Mouse (Mus musculus) myocyte (in vitro differentiated cells): ENCODE results near the gene Gas7. TPM values are rescaled to one million over a fixed set of nuclear protein-coding genes. Genes with fewer than 3 reads are reported as not detected.

Experiments
- H3K27me3 ChIP-seq: one replicate; pipeline ENCODE4 v1.6.1; 2011; ENCODE audit not compliant: control insufficient read depth, insufficient read depth, insufficient read length
- H3K36me3 ChIP-seq: one replicate; pipeline ENCODE4 v1.6.1; 2011; ENCODE audit not compliant: control insufficient read depth, insufficient read depth
- H3K4me2 ChIP-seq: one replicate; pipeline ENCODE4 v1.6.1; 2011; ENCODE audit warnings: low read depth, control low read depth
- H3K4me3 ChIP-seq: one replicate; pipeline ENCODE4 v1.5.1; 2011; ENCODE audit warnings: mild to moderate bottlenecking, control low read depth, moderate library complexity
- H3K79me2 ChIP-seq: one replicate; pipeline ENCODE4 v1.6.1; 2011; ENCODE audit not compliant: control insufficient read depth, insufficient read depth
- H3ac ChIP-seq: one replicate; pipeline ENCODE4 v1.6.1; 2011; ENCODE audit not compliant: control insufficient read depth, insufficient read length
- CEBPB ChIP-seq: IDR thresholded peaks from 2 replicates; pipeline ENCODE4 v1.6.1; 2011; ENCODE audit warnings: mild to moderate bottlenecking, moderate library complexity; ENCODE audit not compliant: poor library complexity, insufficient read depth, severe bottlenecking
- E2F4 ChIP-seq: IDR thresholded peaks from one replicate; pipeline ENCODE4 v1.6.1; 2011; ENCODE audit warnings: mild to moderate bottlenecking, control low read depth, moderate library complexity; ENCODE audit not compliant: insufficient read depth
- MAX ChIP-seq: IDR thresholded peaks from one replicate; pipeline ENCODE4 v1.6.1; 2011; ENCODE audit warnings: low read depth, mild to moderate bottlenecking, control low read depth
- MYOD1 ChIP-seq, 3 experiments: IDR thresholded peaks; one replicate each; pipeline ENCODE4 v1.6.1; 2011; ENCODE audit warnings: control low read depth in 2 of 3, low read depth in 2 of 3, mild to moderate bottlenecking in 2 of 3, moderate library complexity in 1 of 3; ENCODE audit not compliant: insufficient read length in 2 of 3, control insufficient read depth in 1 of 3
- MYOG ChIP-seq, 3 experiments: IDR thresholded peaks; one replicate each; pipeline ENCODE4 v1.6.1; 2011; ENCODE audit warnings: control low read depth in 2 of 3, low read depth in 2 of 3, mild to moderate bottlenecking in 2 of 3; ENCODE audit not compliant: insufficient read length in 2 of 3, control insufficient read depth in 1 of 3, insufficient read depth in 1 of 3
- POLR2A ChIP-seq: IDR thresholded peaks from one replicate; pipeline ENCODE4 v1.6.1; 2011; ENCODE audit warnings: low read depth, mild to moderate bottlenecking, control low read depth, moderate library complexity; ENCODE audit not compliant: insufficient read length
- POLR2AphosphoS2 ChIP-seq: IDR thresholded peaks from one replicate; pipeline ENCODE4 v1.6.1; 2011; ENCODE audit warnings: low read depth, control low read depth; ENCODE audit not compliant: insufficient read length
- REST ChIP-seq: IDR thresholded peaks from one replicate; pipeline ENCODE4 v1.6.1; 2011; ENCODE audit warnings: mild to moderate bottlenecking, control low read depth, moderate library complexity; ENCODE audit not compliant: insufficient read depth, insufficient read length
- SRF ChIP-seq: IDR thresholded peaks from one replicate; pipeline ENCODE4 v1.6.1; 2011; ENCODE audit warnings: low read depth; ENCODE audit not compliant: control insufficient read depth, insufficient read length
- TCF12 ChIP-seq: IDR thresholded peaks from one replicate; pipeline ENCODE4 v1.6.1; 2011; ENCODE audit warnings: mild to moderate bottlenecking, control low read depth; ENCODE audit not compliant: poor library complexity, insufficient read depth, severe bottlenecking
- TCF3 ChIP-seq: IDR thresholded peaks from one replicate; pipeline ENCODE4 v1.6.1; 2011; ENCODE audit warnings: low read depth, control low read depth; ENCODE audit not compliant: insufficient read length
- USF1 ChIP-seq: IDR thresholded peaks from one replicate; pipeline ENCODE4 v1.6.1; 2011; ENCODE audit warnings: low read depth, mild to moderate bottlenecking, control low read depth, moderate library complexity
- polyA plus RNA-seq: library from polyadenylated mRNA; unstranded; fragments of >200 nt; fragmentation: generic; extraction: Trizol; gene quantifications from one replicate; pipeline ENCODE4 v1.2.1, GENCODE M21; 2012; ENCODE audit warnings: missing spikeins

Gas7 gene
- polyA plus RNA-seq, 1 experiment: 0.02 TPM

DNA sequence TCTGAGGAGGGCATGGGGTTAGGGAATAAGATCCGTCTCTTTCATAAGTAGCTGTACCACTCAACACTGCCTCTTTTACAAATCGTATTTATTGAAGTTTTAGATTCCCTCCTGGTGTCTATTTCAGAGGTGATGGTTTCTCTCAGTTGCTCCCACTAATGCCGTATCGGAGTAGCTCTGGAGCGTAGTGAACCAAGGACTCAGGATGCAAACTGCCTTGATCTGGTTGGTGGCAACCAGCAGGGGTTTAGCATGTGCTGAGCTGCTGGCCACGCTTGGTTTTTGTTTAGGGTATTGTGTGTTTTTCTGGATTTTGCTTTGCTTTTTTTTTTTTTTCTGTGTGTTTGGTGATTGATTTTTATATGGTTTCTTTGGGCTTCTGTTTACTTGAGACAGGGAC, 141.6 kb downstream of the Gas7 start:
- no peak overlapping the region for H3ac ChIP-seq
- H3K36me3 ChIP-seq: no peaks in the 10 kb centered on the region
- TF ChIP-seq MAX (no peak), TCF3 (no peak), CEBPB (no peak), MYOG (IDR thresholded peaks at IDR 0.05; ENCODE audit: control insufficient read depth in 1 of 3, insufficient read depth in 1 of 3, insufficient read length in 2 of 3, low read depth in 2 of 3) (no peak), USF1 (no peak), POLR2AphosphoS2 (no peak), MYOD1 (IDR thresholded peaks at IDR 0.05; ENCODE audit: control insufficient read depth in 1 of 3, insufficient read length in 2 of 3, low read depth in 2 of 3) (no peak), POLR2A (no peak), SRF (no peak), REST (no peak), TCF12 (no peak), E2F4 (no peak)
- no peak overlapping the region for H3K4me2 ChIP-seq
- H3K27me3 ChIP-seq: no peaks in the 10 kb centered on the region
- H3K79me2 ChIP-seq: no peaks in the 10 kb centered on the region
- H3K4me3 ChIP-seq: no peak overlapping the region

DNA sequence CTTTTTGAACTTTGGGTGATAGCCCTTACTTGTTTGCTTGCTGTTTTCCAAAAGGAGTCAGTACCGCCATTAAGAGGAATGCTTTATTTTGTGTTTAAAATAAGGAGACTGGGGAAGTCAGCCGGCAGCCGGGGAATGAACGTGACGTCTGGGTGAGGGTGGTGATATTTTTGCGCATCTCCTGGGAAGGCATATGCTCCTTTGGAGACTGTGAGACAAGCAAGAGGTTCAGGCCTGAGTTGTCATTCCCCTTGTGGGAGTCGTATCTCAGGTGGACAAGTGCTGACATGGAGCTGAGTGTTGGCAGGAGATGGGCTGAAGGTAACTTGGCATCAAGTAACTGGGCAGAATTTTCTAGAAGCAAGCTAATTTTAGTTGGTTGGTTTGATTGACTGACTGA, 142.2 kb downstream of the Gas7 start:
- TF ChIP-seq USF1: no peak
- TF ChIP-seq MYOG (IDR thresholded peaks at IDR 0.05; ENCODE audit: control insufficient read depth in 1 of 3, insufficient read depth in 1 of 3, insufficient read length in 2 of 3, low read depth in 2 of 3): no peak
- no peak for TF ChIP-seq CEBPB
- no peak for TF ChIP-seq TCF12
- no peak for TF ChIP-seq TCF3
- no peak for TF ChIP-seq POLR2AphosphoS2
- TF ChIP-seq E2F4: no peak
- TF ChIP-seq POLR2A: no peak
- no peak for TF ChIP-seq SRF
- no peak for TF ChIP-seq MAX
- TF ChIP-seq REST: no peak
- TF ChIP-seq MYOD1 (IDR thresholded peaks at IDR 0.05; ENCODE audit: control insufficient read depth in 1 of 3, insufficient read length in 2 of 3, low read depth in 2 of 3): no peak
- H3K27me3 ChIP-seq: no peaks in the 10 kb centered on the region
- H3K4me2 ChIP-seq: no peak overlapping the region
- no peak overlapping the region for H3ac ChIP-seq
- H3K36me3 ChIP-seq: no peaks in the 10 kb centered on the region
- H3K4me3 ChIP-seq: no peak overlapping the region
- H3K79me2 ChIP-seq: no peaks in the 10 kb centered on the region

- TF ChIP-seq TCF3 (no peak), POLR2AphosphoS2 (no peak)
- no peaks in the 10 kb centered on the region for H3K27me3 ChIP-seq
- no peaks in the 10 kb centered on the region for H3K36me3 ChIP-seq
- no peak overlapping the region for H3K4me3 ChIP-seq
- H3K4me2 ChIP-seq: no peak overlapping the region
- H3K79me2 ChIP-seq: no peaks in the 10 kb centered on the region
- no peak overlapping the region for H3ac ChIP-seq
Observed at GRCm38 (mm10) chr11:67599141-67599540, 143.9 kb downstream of the Gas7 start.

- TF ChIP-seq MYOG (IDR thresholded peaks at IDR 0.05; ENCODE audit: control insufficient read depth in 1 of 3, insufficient read depth in 1 of 3, insufficient read length in 2 of 3, low read depth in 2 of 3) (no peak), POLR2A (no peak), MAX (no peak), POLR2AphosphoS2 (no peak), REST (no peak), CEBPB (no peak), USF1 (no peak), TCF12 (no peak), E2F4 (no peak), TCF3 (no peak), SRF (no peak), MYOD1 (IDR thresholded peaks at IDR 0.05; ENCODE audit: control insufficient read depth in 1 of 3, insufficient read length in 2 of 3, low read depth in 2 of 3) (no peak)
- no peaks in the 10 kb centered on the region for H3K27me3 ChIP-seq
- no peaks in the 10 kb centered on the region for H3K79me2 ChIP-seq
- H3K36me3 ChIP-seq: no peaks in the 10 kb centered on the region
- H3ac ChIP-seq: no peak overlapping the region
- H3K4me2 ChIP-seq: no peak overlapping the region
- no peak overlapping the region for H3K4me3 ChIP-seq
Observed at GRCm38 (mm10) chr11:67600710-67601430, 145.6 kb downstream of the Gas7 start.

DNA sequence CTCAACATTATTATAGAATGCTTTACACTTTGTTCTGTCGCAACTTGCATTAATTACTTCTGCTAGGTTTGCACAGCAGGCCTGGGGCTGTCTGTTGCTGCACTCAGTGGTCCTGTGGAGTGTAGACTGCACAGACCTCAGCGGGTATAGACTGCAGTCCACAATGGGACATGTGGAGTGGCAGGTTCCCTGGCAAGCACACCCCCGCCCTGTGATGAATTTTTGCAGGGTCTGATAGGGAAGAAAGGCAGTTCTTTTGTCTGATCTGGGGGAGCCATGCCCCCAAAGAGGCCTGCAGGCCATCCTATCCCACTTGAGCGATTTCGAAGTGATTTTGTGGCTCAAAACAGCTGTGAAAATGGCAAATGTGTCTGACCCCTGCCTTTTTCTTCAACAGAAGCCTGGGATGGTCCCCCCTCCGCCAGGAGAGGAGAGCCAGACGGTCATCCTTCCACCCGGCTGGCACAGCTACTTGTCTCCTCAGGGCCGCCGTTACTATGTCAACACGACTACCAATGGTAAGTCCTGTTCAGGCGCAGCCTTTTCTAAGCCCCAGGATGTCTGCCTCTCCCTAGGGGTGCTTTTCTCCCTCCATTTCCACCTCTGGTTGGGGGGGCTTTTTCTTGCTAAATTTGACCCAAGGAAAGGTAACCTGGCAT, 147.6 kb downstream of the Gas7 start:
- no peak overlapping the region for H3K4me3 ChIP-seq
- no peak overlapping the region for H3K4me2 ChIP-seq
- H3K36me3 ChIP-seq: no peaks in the 10 kb centered on the region
- H3K27me3 ChIP-seq: no peaks in the 10 kb centered on the region
- no peak for TF ChIP-seq MAX
- no peak for TF ChIP-seq REST
- TF ChIP-seq USF1: no peak
- TF ChIP-seq MYOD1 (IDR thresholded peaks at IDR 0.05; ENCODE audit: control insufficient read depth in 1 of 3, insufficient read length in 2 of 3, low read depth in 2 of 3): no peak
- no peak for TF ChIP-seq SRF
- no peak for TF ChIP-seq POLR2AphosphoS2
- TF ChIP-seq E2F4: no peak
- TF ChIP-seq POLR2A: no peak
- TF ChIP-seq MYOG (IDR thresholded peaks at IDR 0.05; ENCODE audit: control insufficient read depth in 1 of 3, insufficient read depth in 1 of 3, insufficient read length in 2 of 3, low read depth in 2 of 3): no peak
- no peaks in the 10 kb centered on the region for H3K79me2 ChIP-seq
- no peak overlapping the region for H3ac ChIP-seq
